Mouse (Mus musculus) left cerebral cortex, postnatal 4 days (tissue): ENCODE measurements at regions not wholly inside any gene's neighbourhood (a gene's known extent, or its start where the extent isn't known, plus 50 kb on each side); places are given as distances from the start of the nearest gene placed in this dataset.
"Not testable (repeated sequence)": the region's sequence is repeated elsewhere in the genome, so short reads cannot be mapped to it uniquely, and the experiment has no call there.

Experiments
- DNase-seq: peaks from one replicate; pipeline ENCODE4 v3.0.0-alpha.2; 2022
- intact Hi-C: fragments of 180-260 bp; cut with DNase I; formaldehyde crosslinking; loops from one replicate; pipeline ENCODE4 v1.15.1; 2025

DNA sequence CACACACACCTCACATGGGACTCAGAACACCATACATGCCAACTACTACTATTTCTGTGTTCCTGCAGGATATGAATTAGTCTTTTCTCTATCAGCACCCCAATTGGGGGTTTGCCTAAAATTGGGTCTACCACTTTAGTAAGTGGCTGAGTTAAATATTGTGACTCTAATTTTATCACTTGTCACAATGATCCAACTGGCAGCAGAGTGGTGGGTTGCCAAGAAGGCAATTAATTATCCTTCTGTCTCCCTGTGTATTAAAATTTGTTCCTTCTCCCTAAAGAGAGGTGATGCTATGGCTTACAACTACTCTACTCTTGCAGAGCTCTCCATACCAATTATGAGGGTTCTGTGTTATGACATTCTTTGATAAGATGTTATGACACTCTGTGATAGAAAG is 245.3 kb downstream of the Brms1l start:
- no peak for DNase-seq
- intact Hi-C loops = no loop called here

GRCm38 (mm10) chr12:56064183-56064582 is 228.1 kb downstream of the Brms1l start:
- DNase-seq = no peak
- intact Hi-C loops = no loop called here

DNA sequence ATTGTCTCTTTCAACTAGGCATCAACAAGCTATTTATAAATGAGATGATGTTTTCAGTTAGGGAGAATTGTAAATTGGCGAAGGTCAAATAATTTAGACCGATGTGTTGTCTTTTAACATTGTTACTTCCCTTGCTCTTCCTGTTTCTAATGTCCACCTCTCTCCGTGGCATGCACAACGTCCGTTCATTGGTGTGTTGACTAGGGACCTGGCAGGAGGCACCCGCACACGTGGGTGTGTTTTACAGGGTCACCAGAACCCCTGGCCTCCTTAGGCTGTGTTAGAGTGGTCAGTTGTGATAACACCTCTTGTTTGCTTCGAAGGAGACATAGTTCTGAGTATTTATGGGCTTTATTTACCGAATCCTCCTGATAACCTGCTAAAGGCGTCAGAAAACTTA is 222.8 kb downstream of the Brms1l start:
- no peak for DNase-seq
- intact Hi-C loops = loop anchor here (2.0 to 5.0 kb wide), 3 partner anchors 172 to 578 kb away; no protein-coding TSS in a partner anchor

- DNase-seq = peak; percentile 86
- intact Hi-C loops = loop anchor here (2.0 to 5.0 kb wide), 3 partner anchors 171 to 578 kb away; no protein-coding TSS in a partner anchor
Observed at GRCm38 (mm10) chr12:56058463-56058862, 222.3 kb downstream of the Brms1l start.

- intact Hi-C loops = loop anchor here (5.0 kb wide), 2 partner anchors 168 to 487 kb away; no protein-coding TSS in a partner anchor
- DNase-seq = no peak
Observed at GRCm38 (mm10) chr12:56055382-56055781, 219.3 kb downstream of the Brms1l start.

GRCm38 (mm10) chr12:56046050-56046449 is 209.9 kb downstream of the Brms1l start:
- intact Hi-C loops = no loop called here
- no peak for DNase-seq

- intact Hi-C loops = no loop called here
- DNase-seq = no peak
Observed at GRCm38 (mm10) chr12:56020954-56021514, 184.9 kb downstream of the Brms1l start.

DNA sequence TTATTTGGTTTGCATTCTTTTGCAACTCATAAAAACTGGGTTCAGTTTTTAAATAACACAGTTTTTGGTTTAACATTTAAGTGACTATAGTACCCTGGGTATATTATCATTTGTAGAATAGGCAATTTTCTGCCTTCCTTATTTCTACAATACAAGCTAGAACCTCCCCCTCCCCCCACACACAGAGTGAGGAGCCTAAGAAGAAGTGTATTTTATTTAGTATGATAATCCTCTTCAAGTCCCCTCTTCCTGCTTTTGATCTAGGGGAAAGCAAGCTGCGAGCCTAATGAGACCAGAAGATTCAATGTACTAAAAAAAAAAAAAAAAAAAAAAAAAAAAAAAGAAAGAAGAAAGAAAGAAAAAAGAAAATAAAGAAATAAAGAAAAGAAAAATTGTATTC is 184.4 kb downstream of the Brms1l start:
- DNase-seq = no peak
- intact Hi-C loops = no loop called here

- intact Hi-C loops = no loop called here
- no peak for DNase-seq
Observed at GRCm38 (mm10) chr12:56009976-56010375, 173.9 kb downstream of the Brms1l start.

DNA sequence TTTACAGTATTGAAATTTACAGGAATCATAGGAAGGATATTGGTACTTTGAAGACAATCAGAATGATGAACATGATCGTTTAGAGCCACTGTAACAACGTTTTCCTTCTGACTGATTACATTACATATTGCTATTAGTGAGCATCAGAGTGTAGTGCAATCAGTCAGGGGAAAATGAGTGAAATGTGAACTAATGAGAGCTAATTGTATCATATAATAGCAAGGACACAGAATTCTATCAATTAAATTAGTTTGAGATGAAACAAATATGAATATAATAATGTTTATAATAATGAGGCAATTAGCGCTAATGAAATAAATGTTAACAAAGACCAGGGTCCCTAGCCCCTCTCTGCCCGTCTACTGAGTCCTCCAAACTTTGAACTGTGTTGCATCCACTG is 169.7 kb downstream of the Brms1l start:
- intact Hi-C loops = no loop called here
- no peak for DNase-seq

DNA sequence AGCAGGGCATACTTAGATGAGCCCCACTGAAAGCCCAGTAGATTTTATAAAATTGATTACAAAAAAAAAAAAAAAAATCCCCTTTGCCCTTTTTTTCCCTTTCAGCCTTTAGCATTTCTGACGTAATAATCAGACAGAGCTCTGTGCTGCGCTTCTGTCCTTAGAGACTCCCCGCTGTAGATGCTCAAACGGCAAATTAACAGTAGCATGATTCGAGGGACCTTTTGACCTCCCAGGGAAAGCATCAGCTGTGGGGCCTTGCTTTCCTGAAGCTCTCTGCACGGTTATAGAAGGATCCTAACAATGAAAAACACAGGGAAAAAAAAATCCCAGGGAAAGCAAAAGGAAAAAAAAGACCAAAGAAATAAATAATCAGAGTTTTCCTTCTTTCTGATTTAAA is 169.2 kb downstream of the Brms1l start:
- no peak for DNase-seq
- intact Hi-C loops = no loop called here

- intact Hi-C loops = no loop called here
- no peak for DNase-seq
Observed at GRCm38 (mm10) chr12:56004479-56004878, 168.4 kb downstream of the Brms1l start.

DNA sequence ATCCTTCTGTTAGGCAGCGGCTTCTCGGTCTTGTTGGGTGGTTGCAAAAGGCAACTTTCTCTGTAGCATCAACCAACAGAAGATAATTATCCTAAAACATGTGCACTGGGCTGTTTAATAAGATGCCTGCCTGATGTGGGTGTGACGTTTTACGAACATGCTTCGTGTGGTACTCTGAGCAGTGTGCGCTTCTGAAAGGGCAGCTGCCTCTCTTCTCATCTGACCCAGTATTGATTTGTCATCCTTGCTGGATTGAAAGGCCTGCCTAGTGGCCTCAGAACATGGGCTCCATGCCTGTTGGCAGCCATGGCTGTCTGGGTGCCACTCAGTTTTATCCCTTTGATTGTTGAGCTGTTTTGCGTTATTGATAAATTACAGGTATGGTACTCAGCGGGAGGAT is 167.4 kb downstream of the Brms1l start:
- intact Hi-C loops = no loop called here
- no peak for DNase-seq

DNA sequence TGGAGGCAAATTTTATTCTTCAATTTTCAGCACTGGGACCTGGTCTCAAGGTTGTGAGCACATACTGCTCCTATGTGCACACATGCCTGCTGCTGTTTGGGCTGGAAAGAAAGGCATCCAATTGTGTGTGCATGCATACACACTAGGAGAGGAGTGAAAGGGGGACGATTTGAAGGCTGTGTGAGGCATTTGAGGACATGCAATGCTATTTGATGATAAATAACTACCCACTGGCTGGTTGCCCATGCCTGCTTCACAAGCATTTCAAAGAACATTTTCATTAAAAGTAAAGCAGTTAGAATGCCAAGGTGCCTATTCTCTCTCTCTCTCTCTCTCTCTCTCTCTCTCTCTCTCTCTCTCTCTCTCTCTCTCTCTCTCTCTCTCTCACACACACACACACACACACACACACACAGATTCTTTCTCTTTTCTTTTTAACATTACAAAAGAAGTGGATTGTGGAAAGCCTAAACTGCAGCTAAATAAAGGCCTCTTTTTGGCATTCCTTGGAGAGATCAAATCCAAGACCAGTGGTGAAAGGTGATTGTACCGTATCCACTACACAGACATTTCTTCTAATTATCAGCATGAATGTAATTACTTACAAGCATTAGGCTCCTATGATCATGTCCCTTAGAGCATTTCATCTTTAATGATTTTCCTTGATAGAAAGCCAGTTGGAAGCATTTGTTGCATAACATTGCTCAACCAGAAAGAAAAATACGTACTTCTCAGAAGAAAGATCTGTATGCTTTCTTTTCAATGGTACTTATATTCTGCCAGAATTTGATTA is 160.7 kb downstream of the Brms1l start:
- intact Hi-C loops = no loop called here
- DNase-seq = no peak

DNA sequence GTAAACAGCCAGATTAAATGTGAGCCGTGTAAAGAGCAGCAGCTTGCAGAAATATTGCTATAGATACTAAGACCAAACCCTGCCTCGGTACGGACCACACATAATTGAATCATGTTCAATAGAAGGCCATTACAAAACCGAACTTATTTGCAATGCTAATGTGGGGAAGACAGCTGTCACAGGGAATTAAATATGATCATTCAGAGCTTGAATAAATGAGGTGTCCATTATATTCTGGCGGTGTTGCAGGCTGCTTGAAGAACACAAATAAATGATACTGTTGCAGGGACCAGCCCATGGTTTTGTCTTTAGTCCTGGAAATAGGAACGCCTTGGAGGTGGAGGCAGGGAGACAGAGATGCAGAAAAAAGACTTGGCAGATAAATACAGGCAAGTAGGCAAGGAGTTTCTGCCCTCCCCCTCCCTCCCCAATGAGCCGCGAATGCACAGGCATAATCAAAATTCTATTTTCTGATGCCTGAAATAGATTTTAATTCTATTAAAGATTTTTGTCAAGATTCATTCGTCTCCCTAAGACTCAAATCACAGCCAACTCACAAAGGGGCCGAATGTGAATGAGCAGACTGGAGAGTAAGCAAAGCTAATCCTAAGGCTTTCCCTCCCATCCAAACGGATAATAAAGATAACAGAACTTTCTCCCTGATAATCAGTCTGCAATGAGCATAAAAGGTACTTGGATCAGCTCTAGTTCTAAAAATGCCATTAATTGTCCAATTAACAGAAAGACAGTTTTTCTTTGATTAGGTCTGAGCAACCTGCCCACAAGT is 147.6 kb downstream of the Brms1l start:
- no peak for DNase-seq
- intact Hi-C loops = no loop called here

- intact Hi-C loops = no loop called here
- DNase-seq = no peak
Observed at GRCm38 (mm10) chr12:55983128-55983527, 147.0 kb downstream of the Brms1l start.

DNA sequence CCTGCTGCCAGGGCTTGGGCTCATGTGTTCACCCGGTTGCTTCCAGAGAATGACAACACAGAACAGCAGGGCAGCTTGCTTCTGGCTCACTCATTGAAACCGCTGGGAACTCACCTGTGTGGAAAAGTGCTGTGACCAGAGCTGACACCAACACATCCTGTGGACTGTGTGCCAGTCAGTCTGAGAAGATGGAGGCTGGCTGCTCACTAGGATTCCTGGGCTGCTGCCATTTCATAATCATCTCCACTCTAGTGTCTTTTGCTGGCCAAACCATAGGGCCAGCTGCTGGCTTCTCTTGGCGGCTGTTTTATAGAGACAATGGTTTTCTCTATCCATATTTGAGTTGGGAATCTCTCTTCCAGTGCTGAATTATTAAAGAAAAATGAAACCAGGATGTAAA is 138.1 kb downstream of the Brms1l start:
- peak; percentile 54 for DNase-seq
- intact Hi-C loops = no loop called here

- intact Hi-C loops = not testable (repeated sequence)
Observed at GRCm38 (mm10) chr12:55959319-55959718, 123.2 kb downstream of the Brms1l start.

GRCm38 (mm10) chr12:55940566-55940965 is 104.4 kb downstream of the Brms1l start:
- intact Hi-C loops = no loop called here
- DNase-seq = no peak

More at GRCm38 (mm10) chr12:55959319-55959718, 123.2 kb downstream of the Brms1l start:
- not testable (repeated sequence) for DNase-seq

GRCm38 (mm10) chr12:55939281-55940142 is 103.4 kb downstream of the Brms1l start:
- intact Hi-C loops = no loop called here
- DNase-seq = peak; percentile 8

DNA sequence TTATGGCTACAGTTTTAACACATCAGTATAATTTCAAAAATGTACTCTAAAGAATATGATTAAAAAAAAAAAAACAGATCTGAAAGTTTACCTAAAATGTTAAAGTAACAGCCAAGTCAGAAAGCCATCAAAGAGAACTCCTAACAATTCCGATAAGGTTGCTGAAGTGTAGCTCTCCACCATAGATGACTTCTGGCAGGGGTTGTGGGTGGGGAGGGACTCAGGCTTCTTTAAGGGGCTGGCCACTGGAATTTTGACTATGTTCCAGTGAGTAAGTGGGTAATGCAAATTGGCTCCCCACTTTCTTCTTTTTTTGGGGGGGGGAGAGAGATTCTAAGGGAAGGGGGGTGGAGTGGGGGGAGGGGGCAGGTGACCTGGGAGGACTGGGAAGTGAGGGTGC is 98.0 kb downstream of the Brms1l start:
- intact Hi-C loops = no loop called here
- no peak for DNase-seq
